Mouse (Mus musculus) lung, adult 2 months (tissue): ENCODE results near the gene Hykk. TPM values are rescaled to one million over a fixed set of nuclear protein-coding genes. Genes with fewer than 3 reads are reported as not detected.

Source experiments
- DNase-seq: peaks from one replicate; pipeline ENCODE4 v3.0.0; 2022
- H3K4me1 ChIP-seq: fragments of 200-500 bp; 2 replicates; pipeline ENCODE4 v1.6.1; 2011; ENCODE audit warnings: low read length; ENCODE audit not compliant: control insufficient read depth, insufficient read depth
- H3K4me3 ChIP-seq: fragments of 200-500 bp; replicated peaks from 2 replicates; pipeline ENCODE3; 2011; ENCODE audit warnings: low read depth, mild to moderate bottlenecking, control low read depth, low read length; ENCODE audit errors: extremely low read depth
- CTCF ChIP-seq: fragments of 200-500 bp; IDR thresholded peaks from 2 replicates; pipeline ENCODE4 v1.5.1; 2011; ENCODE audit warnings: mild to moderate bottlenecking, low read length, control low read depth; ENCODE audit not compliant: insufficient read depth
- POLR2A ChIP-seq: fragments of 200-500 bp; IDR thresholded peaks from 2 replicates; pipeline ENCODE4 v1.6.1; 2011; ENCODE audit warnings: low read depth, mild to moderate bottlenecking, control low read depth, low read length, borderline replicate concordance; ENCODE audit errors: extremely low read depth
- WGBS: fragments of 180-500 bp; shearing (Covaris S2); methylation state at CpG from one replicate; pipeline ENCODE4 v1.1.7; 2018; 5-methylcytosine and 5-hydroxymethylcytosine counted together
- polyA plus RNA-seq: library from polyadenylated mRNA; depleted of rRNA; stranded (reverse); fragments of >200 nt; gene quantifications from 2 replicates; pipeline ENCODE4 v1.2.3, GENCODE M21; 2012; rRNA removed

Hykk gene
- polyA plus RNA-seq, 1 experiment: 2.1 TPM

DNA sequence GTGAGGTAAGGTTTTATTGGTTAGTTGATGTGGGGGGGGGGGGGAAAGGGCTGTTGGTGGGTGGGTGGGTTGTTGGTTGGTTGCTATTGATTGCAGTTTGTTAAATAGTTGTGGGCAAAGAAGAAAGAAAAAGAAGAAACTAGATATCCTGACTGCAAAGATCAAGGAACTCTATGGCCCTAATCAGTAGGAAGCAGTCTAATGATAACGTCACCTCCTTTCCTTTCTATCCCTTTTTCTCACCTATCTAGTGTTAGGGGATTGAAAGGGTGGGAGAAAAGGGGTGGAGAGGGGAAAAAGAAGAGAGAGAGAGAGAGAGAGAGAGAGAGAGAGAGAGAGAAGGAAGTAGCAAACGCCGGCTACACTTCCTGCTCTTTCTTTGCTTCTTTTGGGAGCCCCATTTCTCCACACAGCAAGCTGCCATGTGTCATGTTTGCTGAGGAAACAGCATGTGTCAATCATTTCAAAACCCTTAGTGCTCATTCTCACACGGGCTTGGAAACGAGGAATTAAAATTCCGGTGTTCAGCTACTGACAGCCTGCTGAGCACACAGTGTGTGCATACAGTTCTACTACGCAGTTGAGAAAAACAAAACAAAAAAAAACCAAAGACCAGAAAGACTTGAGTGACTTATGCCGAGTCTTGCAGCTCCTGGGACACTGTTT, 53.0 kb downstream of the Hykk start:
- DNase-seq: no peak
- TF ChIP-seq CTCF (no peak), POLR2A (no peak)
- WGBS: 48% methylated on average over 8 of the region's 8 CpGs
- no peaks in the 10 kb centered on the region for H3K4me1 ChIP-seq
- H3K4me3 ChIP-seq: no peak overlapping the region

- no peak for DNase-seq
- Histone ChIP-seq H3K4me1 (peaks cover 8% of the 10 kb centered on the region), H3K4me3 (peak within 1 kb of the TSS; percentile 33)
- no peak for TF ChIP-seq POLR2A
- no peak for TF ChIP-seq CTCF
- WGBS: 67% methylated on average over 8 of the region's 8 CpGs
These were observed 63.6 kb downstream of the Hykk start, which contains the start of gene Chrna5 for GRCm38 (mm10) chr9:54980674-54981073. TSS of gene Chrna5 (plus strand) at chr9:54980880.

GRCm38 (mm10) chr9:54981291-54982191, 64.5 kb downstream of the Hykk start:
- DNase-seq: peak; percentile 10
- TF ChIP-seq CTCF (no peak), POLR2A (no peak)
- 1% methylated on average over 84 of the region's 85 CpGs for WGBS

DNA sequence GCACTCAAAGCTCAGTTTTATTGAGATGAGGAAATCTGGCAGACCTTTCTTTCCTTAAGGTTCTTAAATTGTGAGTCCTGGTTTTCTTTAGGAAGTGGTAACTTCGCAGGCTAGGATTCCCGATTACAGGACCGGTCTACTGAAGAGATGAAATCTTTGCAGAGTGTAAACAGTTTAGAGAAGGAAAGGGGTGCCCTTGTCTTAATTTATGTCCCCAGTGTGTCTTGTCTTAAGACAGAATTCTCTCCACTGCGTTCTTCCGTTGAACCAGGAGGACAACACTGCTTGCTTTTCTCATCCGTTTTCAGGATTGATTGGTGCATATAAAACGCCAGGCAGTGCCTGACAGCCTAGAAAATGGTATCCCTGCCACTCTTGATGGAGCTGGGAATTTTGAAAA, 65.3 kb downstream of the Hykk start:
- 17% methylated on average over 7 of the region's 7 CpGs for WGBS
- no peak for DNase-seq
- Histone ChIP-seq H3K4me3 (no peak overlapping the region), H3K4me1 (peaks cover 8% of the 10 kb centered on the region)
- TF ChIP-seq POLR2A (no peak), CTCF (no peak)

More at GRCm38 (mm10) chr9:54981291-54982191, 64.5 kb downstream of the Hykk start:
- Histone ChIP-seq H3K4me3 (peak overlapping the region; percentile 33), H3K4me1 (peaks cover 8% of the 10 kb centered on the region)

DNA sequence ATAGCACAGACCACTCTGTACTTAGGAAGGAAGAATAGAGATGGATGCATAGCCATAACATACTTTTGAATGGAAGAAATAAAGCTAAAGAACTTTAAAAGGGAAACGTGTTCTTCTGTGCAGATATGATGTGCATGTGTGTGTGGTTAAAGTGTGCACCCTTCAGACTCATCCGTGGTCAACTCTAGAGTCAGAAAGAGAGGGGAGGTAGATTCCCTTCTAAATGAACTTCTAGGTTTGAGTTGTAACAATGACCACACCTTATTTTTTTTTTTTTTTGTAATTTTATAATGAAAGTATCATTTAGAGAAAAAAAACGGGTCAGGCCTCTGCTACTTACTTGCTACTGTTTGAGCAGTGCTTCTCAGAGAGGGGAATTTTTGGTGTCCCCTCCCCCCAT, 73.3 kb downstream of the Hykk start:
- WGBS: 67% methylated on average over 3 of the region's 3 CpGs
- Histone ChIP-seq H3K4me1 (no peaks in the 10 kb centered on the region), H3K4me3 (no peak overlapping the region)
- no peak for TF ChIP-seq CTCF
- TF ChIP-seq POLR2A: no peak
- DNase-seq: no peak

GRCm38 (mm10) chr9:54994381-54994780, 77.3 kb downstream of the Hykk start:
- DNase-seq: no peak
- WGBS: 60% methylated on average over 3 of the region's 3 CpGs
- TF ChIP-seq CTCF: no peak
- no peak for TF ChIP-seq POLR2A
- H3K4me1 ChIP-seq: no peaks in the 10 kb centered on the region
- no peak overlapping the region for H3K4me3 ChIP-seq

- Histone ChIP-seq H3K4me1 (no peaks in the 10 kb centered on the region), H3K4me3 (no peak overlapping the region)
- TF ChIP-seq POLR2A (no peak), CTCF (no peak)
- 65% methylated on average over 3 of the region's 3 CpGs for WGBS
- no peak for DNase-seq
These were observed 78.6 kb downstream of the Hykk start for GRCm38 (mm10) chr9:54995645-54996044.

Other genes with a start within 250 kb of the Hykk start
- 14.9 and 18.2 TPM in 2 replicates for gene Dnaja4, start 218.4 kb upstream of the Hykk start, polyA plus RNA-seq
- gene Wdr61, start 182.8 kb upstream of the Hykk start, polyA plus RNA-seq: 21.8 and 32.1 TPM in 2 replicates
- 3.8 and 6.5 TPM in 2 replicates for gene Crabp1, start 152.5 kb upstream of the Hykk start, polyA plus RNA-seq
- 3.6 and 8.2 TPM in 2 replicates for gene Ireb2, start 53.5 kb upstream of the Hykk start, polyA plus RNA-seq
- 29.5 and 52.0 TPM in 2 replicates for gene Psma4, start 33.5 kb downstream of the Hykk start, polyA plus RNA-seq
- gene AY074887, start 33.7 kb downstream of the Hykk start, polyA plus RNA-seq: not detected in 2 replicates
- not detected in 2 replicates for gene Chrna5, start 63.6 kb downstream of the Hykk start, polyA plus RNA-seq
- 0.10 and 0.11 TPM in 2 replicates for gene Chrna3, start 109.3 kb downstream of the Hykk start, polyA plus RNA-seq
- gene Chrnb4, start 131.5 kb downstream of the Hykk start, polyA plus RNA-seq: 0.15 and 0.30 TPM in 2 replicates
- gene Ube2q2, start 231.6 kb downstream of the Hykk start, polyA plus RNA-seq: 9.9 and 11.7 TPM in 2 replicates